Mouse (Mus musculus) activated CD4-positive, CD25-positive, alpha-beta regulatory T cell, adult 4 months (primary cell): ENCODE data around the gene Esp3. TPM values are rescaled to one million over a fixed set of nuclear protein-coding genes. Genes with fewer than 3 reads are reported as not detected.
"Not testable (repeated sequence)": the region's sequence is repeated elsewhere in the genome, so short reads cannot be mapped to it uniquely, and the experiment has no call there.

Experiments
- ATAC-seq: one replicate; pipeline ENCODE4 v1.8.0; 2017
- polyA plus RNA-seq, 2 experiments: library from polyadenylated mRNA; unstranded; fragments of 100-300 nt; shearing (Covaris generic); gene quantifications; one replicate each; pipeline ENCODE4 v1.2.1; 2017

Esp3 gene
- not detected for polyA plus RNA-seq

- ATAC-seq = not testable (repeated sequence)
Measured at GRCm38 (mm10) chr17:40631775-40632174, at the start of gene Esp3. Gene Esp3, plus strand, starts transcription at chr17:40632075.

- ATAC-seq = not testable (repeated sequence)
Measured at GRCm38 (mm10) chr17:40583906-40584305, 48.0 kb upstream of the Esp3 start.

DNA sequence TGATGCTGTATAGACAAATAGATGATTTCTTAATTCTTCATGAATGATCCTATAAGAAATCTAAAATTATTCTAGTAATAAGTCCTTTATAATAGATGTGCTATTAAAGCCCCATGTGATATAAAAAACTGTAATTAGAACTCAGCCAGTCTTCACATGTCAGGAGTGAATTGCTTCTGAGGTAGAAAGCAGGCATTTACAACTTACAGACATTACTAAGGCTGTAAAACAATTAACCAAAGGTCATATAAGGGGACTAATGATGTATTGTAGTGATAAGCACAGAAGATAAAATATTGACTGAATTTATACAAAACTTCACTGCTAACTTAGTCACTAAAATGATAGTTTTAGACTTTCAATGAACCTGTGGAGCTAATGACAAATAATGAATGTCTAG, 40.6 kb upstream of the Esp3 start:
- no peak for ATAC-seq

GRCm38 (mm10) chr17:40598294-40598693, 33.6 kb upstream of the Esp3 start, which contains the start of gene Esp4:
Gene Esp4, plus strand, starts transcription at chr17:40598594.
- ATAC-seq = no peak

GRCm38 (mm10) chr17:40662118-40662679, 30.3 kb downstream of the Esp3 start:
- not testable (repeated sequence) for ATAC-seq

DNA sequence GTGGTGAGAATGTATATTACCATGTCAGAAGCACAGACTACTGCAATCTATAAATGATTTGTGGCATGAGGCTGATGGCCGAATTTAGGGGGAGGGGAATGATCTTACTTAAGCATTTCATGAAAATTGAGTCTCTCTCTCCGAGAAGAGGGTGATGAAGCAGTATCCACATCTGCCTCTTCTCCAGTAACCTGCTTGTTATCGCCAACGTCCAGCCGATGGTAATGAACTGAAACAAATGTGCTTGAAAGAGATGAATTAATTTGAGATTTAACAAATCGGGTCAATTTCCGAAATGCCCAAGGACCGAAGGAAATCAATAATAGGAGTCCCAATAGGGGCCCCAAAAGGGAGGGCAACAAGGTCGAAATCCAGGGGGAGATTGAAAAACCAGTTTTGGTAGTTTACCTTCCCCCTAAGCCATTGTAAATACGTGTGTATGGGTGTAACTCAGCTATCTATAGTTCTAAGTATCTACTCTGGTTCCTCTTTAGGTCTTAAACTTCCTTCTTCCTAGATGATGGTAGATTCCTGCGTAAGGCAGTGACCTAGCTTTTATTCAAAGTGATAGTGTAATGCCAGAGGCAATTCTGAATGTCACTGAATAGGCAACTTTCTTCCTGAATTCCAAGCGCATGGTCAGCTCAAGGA, 31.4 kb downstream of the Esp3 start:
- ATAC-seq = not testable (repeated sequence)

Other genes with a start within 250 kb of the Esp3 start
- not detected for gene Esp8, start 112.1 kb upstream of the Esp3 start, polyA plus RNA-seq
- not detected for gene Esp6, start 70.6 kb upstream of the Esp3 start, polyA plus RNA-seq
- gene Esp4, start 33.5 kb upstream of the Esp3 start, polyA plus RNA-seq = not detected
- not detected for gene Esp1, start 95.0 kb downstream of the Esp3 start, polyA plus RNA-seq
- not detected for gene Crisp2, start 174.9 kb downstream of the Esp3 start, polyA plus RNA-seq
- 1 to 10 TPM in 1 of 2 experiments, under 1 TPM in 1; 0.28 to 2.0 TPM for gene Rhag, start 179.1 kb downstream of the Esp3 start, polyA plus RNA-seq
- gene 9130008F23Rik, start 248.5 kb downstream of the Esp3 start, polyA plus RNA-seq = not detected